Mouse (Mus musculus) limb, embryonic 10.5 days (tissue): ENCODE measurements at regions not wholly inside any gene's neighbourhood (a gene's known extent, or its start where the extent isn't known, plus 50 kb on each side); places are given as distances from the start of the nearest gene placed in this dataset.

Experiments used
- DNase-seq: peaks from one replicate; pipeline ENCODE4 v3.0.0-alpha.2; 2017; ENCODE audit warnings: low spot score
- H3K27ac ChIP-seq: fragments of 300-500 bp; sonication (generic); 2 replicates; pipeline ENCODE4 v1.5.1; 2016; ENCODE audit warnings: mild to moderate bottlenecking
- H3K27me3 ChIP-seq: fragments of 300-500 bp; sonication (generic); 2 replicates; pipeline ENCODE4 v1.6.1; 2016; ENCODE audit warnings: low read depth, mild to moderate bottlenecking; ENCODE audit not compliant: poor library complexity, severe bottlenecking
- H3K36me3 ChIP-seq: fragments of 300-500 bp; sonication (generic); 2 replicates; pipeline ENCODE4 v1.6.1; 2016; ENCODE audit warnings: mild to moderate bottlenecking, moderate library complexity
- H3K4me1 ChIP-seq: fragments of 300-500 bp; sonication (generic); 2 replicates; pipeline ENCODE4 v1.6.1; 2016
- H3K4me3 ChIP-seq: fragments of 300-500 bp; sonication (generic); 2 replicates; pipeline ENCODE4 v1.5.1; 2016; ENCODE audit warnings: mild to moderate bottlenecking, moderate library complexity
- H3K9me3 ChIP-seq: fragments of 300-500 bp; sonication (generic); replicated peaks from 2 replicates; pipeline ENCODE4 v1.6.1; 2016; ENCODE audit warnings: mild to moderate bottlenecking
- WGBS: fragments of 180-500 bp; shearing (Covaris S2); methylation state at CpG from one replicate; pipeline ENCODE4 v1.1.7; 2016; 5-methylcytosine and 5-hydroxymethylcytosine counted together

GRCm38 (mm10) chr2:94248948-94249347, 91.2 kb upstream of the Hsd17b12 start:
- Histone ChIP-seq H3K36me3 (no peaks in the 10 kb centered on the region), H3K27ac (no peak overlapping the region), H3K9me3 (no peaks in the 10 kb centered on the region), H3K27me3 (peaks cover 69% of the 10 kb centered on the region), H3K4me3 (no peak overlapping the region), H3K4me1 (peaks cover 7% of the 10 kb centered on the region; the same call in 1 of the 2 replicates)
- 58% methylated on average over 3 of the region's 3 CpGs for WGBS
- no peak for DNase-seq

GRCm38 (mm10) chr2:94246851-94247471, 89.2 kb upstream of the Hsd17b12 start:
- H3K27ac ChIP-seq = no peak overlapping the region
- H3K9me3 ChIP-seq = no peaks in the 10 kb centered on the region
- peaks cover 16% of the 10 kb centered on the region for H3K4me1 ChIP-seq
- DNase-seq = no peak
- H3K36me3 ChIP-seq = no peaks in the 10 kb centered on the region
- H3K27me3 ChIP-seq = peaks cover 89% of the 10 kb centered on the region
- no peak overlapping the region; the same call in 1 of the 2 replicates for H3K4me3 ChIP-seq
- 2% methylated on average over 30 of the region's 30 CpGs for WGBS

- WGBS = 50% methylated on average over 9 of the region's 9 CpGs
- no peak overlapping the region for H3K4me3 ChIP-seq
- H3K4me1 ChIP-seq = peaks cover 22% of the 10 kb centered on the region
- no peaks in the 10 kb centered on the region for H3K36me3 ChIP-seq
- no peak overlapping the region for H3K27ac ChIP-seq
- DNase-seq = no peak
- H3K27me3 ChIP-seq = peaks cover 97% of the 10 kb centered on the region
- no peaks in the 10 kb centered on the region for H3K9me3 ChIP-seq
Measured at GRCm38 (mm10) chr2:94246180-94246611, 88.4 kb upstream of the Hsd17b12 start.

- H3K36me3 ChIP-seq = no peaks in the 10 kb centered on the region
- no peak overlapping the region for H3K27ac ChIP-seq
- 3% methylated on average over 16 of the region's 16 CpGs for WGBS
- no peak overlapping the region for H3K4me3 ChIP-seq
- H3K9me3 ChIP-seq = no peaks in the 10 kb centered on the region
- H3K27me3 ChIP-seq = peaks cover 100% of the 10 kb centered on the region
- peaks cover 30% of the 10 kb centered on the region for H3K4me1 ChIP-seq
- peak; percentile 89 for DNase-seq
Measured at GRCm38 (mm10) chr2:94245305-94245959, 87.7 kb upstream of the Hsd17b12 start.

- Histone ChIP-seq H3K4me1 (peaks cover 32% of the 10 kb centered on the region), H3K4me3 (no peak overlapping the region), H3K27me3 (peaks cover 100% of the 10 kb centered on the region), H3K27ac (no peak overlapping the region), H3K9me3 (no peaks in the 10 kb centered on the region), H3K36me3 (no peaks in the 10 kb centered on the region)
- peak; percentile 30 for DNase-seq
- 2% methylated on average over 9 of the region's 9 CpGs for WGBS
Measured at GRCm38 (mm10) chr2:94244140-94244539, 86.4 kb upstream of the Hsd17b12 start.

- peaks cover 32% of the 10 kb centered on the region for H3K4me1 ChIP-seq
- WGBS = under 1% methylated on average over 50 of the region's 50 CpGs
- no peak overlapping the region for H3K27ac ChIP-seq
- H3K9me3 ChIP-seq = no peaks in the 10 kb centered on the region
- peak; percentile 54 for DNase-seq
- H3K36me3 ChIP-seq = no peaks in the 10 kb centered on the region
- peak overlapping the region; percentile 32 for H3K4me3 ChIP-seq
- peaks cover 100% of the 10 kb centered on the region for H3K27me3 ChIP-seq
Measured at GRCm38 (mm10) chr2:94243053-94243916, 85.5 kb upstream of the Hsd17b12 start.

GRCm38 (mm10) chr2:94242406-94243052, 84.8 kb upstream of the Hsd17b12 start:
- Histone ChIP-seq H3K36me3 (no peaks in the 10 kb centered on the region), H3K4me1 (peaks cover 32% of the 10 kb centered on the region), H3K4me3 (peak overlapping the region; percentile 32; the same call in 1 of the 2 replicates), H3K9me3 (no peaks in the 10 kb centered on the region), H3K27me3 (peaks cover 100% of the 10 kb centered on the region), H3K27ac (no peak overlapping the region)
- WGBS = 0% methylated on average over 7 of the region's 7 CpGs
- peak; percentile 31 for DNase-seq

- no peak overlapping the region for H3K27ac ChIP-seq
- WGBS = 6% methylated on average over 4 of the region's 4 CpGs
- peaks cover 28% of the 10 kb centered on the region for H3K4me1 ChIP-seq
- no peak overlapping the region for H3K4me3 ChIP-seq
- peaks cover 100% of the 10 kb centered on the region for H3K27me3 ChIP-seq
- H3K36me3 ChIP-seq = no peaks in the 10 kb centered on the region
- no peaks in the 10 kb centered on the region for H3K9me3 ChIP-seq
- peak; percentile 29 for DNase-seq
Measured at GRCm38 (mm10) chr2:94242051-94242397, 84.3 kb upstream of the Hsd17b12 start.

- Histone ChIP-seq H3K9me3 (no peaks in the 10 kb centered on the region), H3K4me1 (peaks cover 25% of the 10 kb centered on the region), H3K27ac (no peak overlapping the region), H3K27me3 (peaks cover 100% of the 10 kb centered on the region), H3K36me3 (no peaks in the 10 kb centered on the region), H3K4me3 (peak overlapping the region; percentile 40)
- under 1% methylated on average over 55 of the region's 55 CpGs for WGBS
- peak; percentile 54 for DNase-seq
Measured at GRCm38 (mm10) chr2:94241301-94242050, 83.7 kb upstream of the Hsd17b12 start.

GRCm38 (mm10) chr2:94240411-94240810, 82.6 kb upstream of the Hsd17b12 start:
- 4% methylated on average over 17 of the region's 17 CpGs for WGBS
- Histone ChIP-seq H3K27me3 (peaks cover 92% of the 10 kb centered on the region), H3K9me3 (no peaks in the 10 kb centered on the region), H3K4me1 (peaks cover 25% of the 10 kb centered on the region), H3K4me3 (peak overlapping the region; percentile 40; the same call in 1 of the 2 replicates), H3K27ac (no peak overlapping the region), H3K36me3 (no peaks in the 10 kb centered on the region)
- DNase-seq = peak; percentile 47

GRCm38 (mm10) chr2:94239573-94239972, 81.8 kb upstream of the Hsd17b12 start:
- peaks cover 25% of the 10 kb centered on the region for H3K4me1 ChIP-seq

GRCm38 (mm10) chr2:94236479-94236878, 78.7 kb upstream of the Hsd17b12 start:
- WGBS = 48% methylated on average over 3 of the region's 3 CpGs

More at GRCm38 (mm10) chr2:94239573-94239972, 81.8 kb upstream of the Hsd17b12 start:
- Histone ChIP-seq H3K27me3 (peaks cover 87% of the 10 kb centered on the region), H3K9me3 (no peaks in the 10 kb centered on the region), H3K4me3 (no peak overlapping the region), H3K27ac (no peak overlapping the region), H3K36me3 (no peaks in the 10 kb centered on the region)
- DNase-seq = peak; percentile 34
- WGBS = 13% methylated on average over 9 of the region's 9 CpGs

More at GRCm38 (mm10) chr2:94236479-94236878, 78.7 kb upstream of the Hsd17b12 start:
- H3K27me3 ChIP-seq = peaks cover 56% of the 10 kb centered on the region
- H3K9me3 ChIP-seq = no peaks in the 10 kb centered on the region
- no peak overlapping the region for H3K27ac ChIP-seq
- DNase-seq = no peak
- H3K4me3 ChIP-seq = no peak overlapping the region
- H3K36me3 ChIP-seq = no peaks in the 10 kb centered on the region
- peaks cover 13% of the 10 kb centered on the region for H3K4me1 ChIP-seq
